In the genomic region with DNA sequence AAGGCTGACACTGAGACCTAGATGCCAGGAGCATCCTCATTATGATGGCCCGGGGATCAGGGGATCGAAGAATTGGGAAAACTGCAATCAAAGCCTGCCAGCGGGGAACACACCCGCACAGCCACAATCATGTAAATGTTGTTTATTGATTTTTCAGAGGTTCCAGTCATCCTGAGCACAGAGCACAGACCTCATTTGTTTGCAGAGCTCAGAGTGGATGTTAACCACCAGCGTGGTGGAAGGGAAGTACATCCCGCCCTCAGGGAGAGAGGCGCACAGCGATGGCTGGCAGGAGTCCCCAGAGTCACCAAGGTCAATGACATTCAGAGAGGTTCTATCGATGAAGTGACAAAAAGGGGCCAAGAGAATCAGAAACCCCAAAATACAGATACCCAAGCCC, we compare ENCODE assay signal across 20 mouse cellular contexts. TPM values are rescaled to one million over a fixed set of nuclear protein-coding genes. Genes with fewer than 3 reads are reported as not detected.
A peak's percentile ranks its signal among the peaks of the same experiment; 100 is the strongest.
DNase-seq lines count a peak whose midpoint lies in the region; ATAC-seq and TF ChIP-seq lines count a peak whose summit lies in the region.
"Had no signal": no experiment of that assay in that cellular context is flagged by ENCODE, and none has a peak within 500 bp of the region (broad histone marks: within the 10 kb centered on the region; RNA-seq: fewer than 3 reads in every experiment).

No protein-coding gene starts in this region.

- no peaks in the 10 kb centered on the region for H3K36me3 ChIP-seq in liver, embryonic 13.5 days
- no peaks in the 10 kb centered on the region for H3K36me3 ChIP-seq in liver, embryonic 11.5 days (ENCODE audit: control insufficient read depth, insufficient read depth, low read length)
- no peaks in the 10 kb centered on the region for H3K36me3 ChIP-seq in liver, embryonic 16.5 days (ENCODE audit: control insufficient read depth, insufficient read depth)
- no peaks in the 10 kb centered on the region for H3K36me3 ChIP-seq in liver, postnatal 0 days (replicated peaks; ENCODE audit: insufficient read depth, low read length)
- no peaks in the 10 kb centered on the region for H3K36me3 ChIP-seq in liver, embryonic 12.5 days
- H3K36me3 ChIP-seq: G1E had no signal

- H3K27ac ChIP-seq in liver, embryonic 13.5 days: no peak overlapping the region
- no peak overlapping the region for H3K27ac ChIP-seq in liver, embryonic 11.5 days (ENCODE audit: low read depth, low read length)
- H3K27ac ChIP-seq in liver, embryonic 16.5 days (ENCODE audit: low read length): no peak overlapping the region
- H3K27ac ChIP-seq in liver, postnatal 0 days (ENCODE audit: low read depth): no peak overlapping the region
- no peak overlapping the region for H3K27ac ChIP-seq in liver, embryonic 12.5 days

- TF ChIP-seq CTCF in liver, postnatal 0 days (IDR thresholded peaks at IDR 0.05; ENCODE audit: low read depth): no peak

- no peak overlapping the region for H3K4me2 ChIP-seq in liver, embryonic 13.5 days
- no peak overlapping the region for H3K4me2 ChIP-seq in liver, embryonic 11.5 days
- H3K4me2 ChIP-seq in liver, embryonic 16.5 days (ENCODE audit: low read depth, low read length): no peak overlapping the region
- H3K4me2 ChIP-seq in liver, postnatal 0 days (ENCODE audit: low read depth, low read length): no peak overlapping the region
- no peak overlapping the region for H3K4me2 ChIP-seq in liver, embryonic 12.5 days

- H3K9me3 ChIP-seq in liver, embryonic 13.5 days (replicated peaks): no peaks in the 10 kb centered on the region
- H3K9me3 ChIP-seq in liver, embryonic 11.5 days (ENCODE audit: control insufficient read depth, low read length): no peaks in the 10 kb centered on the region
- no peaks in the 10 kb centered on the region for H3K9me3 ChIP-seq in liver, embryonic 16.5 days (replicated peaks; ENCODE audit: control insufficient read depth, low read length)
- H3K9me3 ChIP-seq in liver, postnatal 0 days (ENCODE audit: low read length): no peaks in the 10 kb centered on the region
- H3K9me3 ChIP-seq in liver, embryonic 12.5 days (replicated peaks): no peaks in the 10 kb centered on the region

- ATAC-seq in liver, embryonic 13.5 days (ENCODE audit: low read depth): peak; percentile 41; the same call in 1 of the 2 replicates
- ATAC-seq in liver, embryonic 11.5 days (replicated peaks; ENCODE audit: low FRiP score): no peak
- ATAC-seq in liver, embryonic 16.5 days (ENCODE audit: low read depth): peak; percentile 77
- ATAC-seq in liver, postnatal 0 days: peak; percentile 89
- no peak for ATAC-seq in liver, embryonic 12.5 days
- ATAC-seq: activated CD4-positive, CD25-positive, alpha-beta regulatory T cell, adult 4 months; CD4-positive, CD25-positive, alpha-beta regulatory T cell, adult 4 months; Patski had no signal

- DNase-seq in liver, embryonic 13.5 days: no peak
- no peak for DNase-seq in liver, embryonic 11.5 days (ENCODE audit: low spot score)
- no peak for DNase-seq in liver
- peak; percentile 34 for DNase-seq in liver, postnatal 0 days
- DNase-seq: adrenal gland, adult 2 months; adrenal gland, adult 8-10 months; adrenal gland, postnatal 10 days; adrenal gland, postnatal 14 days; adrenal gland, postnatal 25 days; adrenal gland, postnatal 36 days; B cell, adult 2 months; cerebellum, adult 11 months; cerebellum, adult 11-12 months; cerebellum, adult 18-20 months had no signal

- no peak overlapping the region for H3K9ac ChIP-seq in liver, embryonic 13.5 days
- H3K9ac ChIP-seq in liver, embryonic 11.5 days (ENCODE audit: low read depth, low read length): no peak overlapping the region
- H3K9ac ChIP-seq in liver, embryonic 16.5 days (ENCODE audit: low read depth, low read length): no peak overlapping the region
- no peak overlapping the region for H3K9ac ChIP-seq in liver, postnatal 0 days (replicated peaks)
- H3K9ac ChIP-seq in liver, embryonic 12.5 days: no peak overlapping the region

- no peak for TF ChIP-seq EP300 in liver, postnatal 0 days (IDR thresholded peaks at IDR 0.05; ENCODE audit: low read depth)

- peaks cover 7% of the 10 kb centered on the region; the same call in 1 of the 2 replicates for H3K4me1 ChIP-seq in liver, embryonic 13.5 days (replicated peaks)
- no peaks in the 10 kb centered on the region for H3K4me1 ChIP-seq in liver, embryonic 11.5 days (replicated peaks; ENCODE audit: control insufficient read depth, insufficient read depth, low read length)
- H3K4me1 ChIP-seq in liver, embryonic 16.5 days (ENCODE audit: control insufficient read depth, low read depth, low read length): no peaks in the 10 kb centered on the region
- no peaks in the 10 kb centered on the region for H3K4me1 ChIP-seq in liver, postnatal 0 days (ENCODE audit: insufficient read depth)
- 0 out of 2 replicates have a peak, but pooled peaks cover 11% of the 10 kb centered on the region for H3K4me1 ChIP-seq in liver, embryonic 12.5 days

- H3K4me3 ChIP-seq in liver, embryonic 13.5 days (replicated peaks): no peak overlapping the region
- H3K4me3 ChIP-seq in liver, embryonic 11.5 days (ENCODE audit: low read depth, low read length): no peak overlapping the region
- H3K4me3 ChIP-seq in liver, embryonic 16.5 days (ENCODE audit: low read depth, low read length): no peak overlapping the region
- H3K4me3 ChIP-seq in liver, postnatal 0 days (ENCODE audit: low read depth, low read length): no peak overlapping the region
- H3K4me3 ChIP-seq in liver, embryonic 12.5 days: no peak overlapping the region

- peaks cover 23% of the 10 kb centered on the region for H3K27me3 ChIP-seq in liver, embryonic 13.5 days
- H3K27me3 ChIP-seq in liver, embryonic 11.5 days (replicated peaks; ENCODE audit: control insufficient read depth, insufficient read depth, low read length): peaks cover 15% of the 10 kb centered on the region
- H3K27me3 ChIP-seq in liver, embryonic 16.5 days (ENCODE audit: control insufficient read depth, insufficient read depth, low read depth, low read length): peaks cover 3% of the 10 kb centered on the region; the same call in 1 of the 2 replicates
- H3K27me3 ChIP-seq in liver, postnatal 0 days (ENCODE audit: insufficient read depth, low read length): 0 out of 2 replicates have a peak, but pooled peaks cover 3% of the 10 kb centered on the region
- H3K27me3 ChIP-seq in liver, embryonic 12.5 days (replicated peaks): peaks cover 24% of the 10 kb centered on the region

- WGBS in liver, embryonic 13.5 days (ENCODE audit: insufficient replicate concordance): 72% methylated on average over 9 of the region's 9 CpGs
- 70% methylated on average over 9 of the region's 9 CpGs for WGBS in liver, embryonic 11.5 days
- 59% methylated on average over 9 of the region's 9 CpGs for WGBS in liver, embryonic 16.5 days (ENCODE audit: insufficient replicate concordance)
- WGBS in liver, postnatal 0 days (ENCODE audit: insufficient replicate concordance): 62% methylated on average over 9 of the region's 9 CpGs
- 63% methylated on average over 9 of the region's 9 CpGs for WGBS in liver, embryonic 12.5 days (ENCODE audit: insufficient replicate concordance)

RNA-seq across cellular contexts. Expression of a gene that starts 9.5 kb away (rescaled TPM):
- 0.21 and 0.28 TPM in 2 replicates for polyA plus RNA-seq in liver, embryonic 13.5 days (2015; fragmentation: Nextera tagmentation; extraction: Ambion mirVana)
- 0.16 and 0.25 TPM in 2 replicates for polyA plus RNA-seq in liver, embryonic 11.5 days (2014; fragmentation: Nextera tagmentation; extraction: Ambion mirVana)
- 0.09 and 0.12 TPM in 2 replicates for polyA plus RNA-seq in liver, embryonic 16.5 days (2015; fragmentation: Nextera tagmentation; extraction: Ambion mirVana)
- polyA plus RNA-seq in liver, postnatal 0 days (2015; fragmentation: Nextera tagmentation; extraction: Ambion mirVana): 0.05 and 0.11 TPM in 2 replicates
- 0.13 and 0.19 TPM in 2 replicates for polyA plus RNA-seq in liver, embryonic 12.5 days (2016; fragmentation: Nextera tagmentation; extraction: Ambion mirVana)
- polyA plus RNA-seq: CD4-positive, CD25-positive, alpha-beta regulatory T cell, adult 4 months; G1E had no signal

RNA-seq across cellular contexts. Expression of a gene that starts 14.0 kb away (rescaled TPM):
- polyA plus RNA-seq in liver, embryonic 13.5 days (2015; fragmentation: Nextera tagmentation; extraction: Ambion mirVana): 27.7 and 30.3 TPM in 2 replicates
- 74.9 and 78.5 TPM in 2 replicates for polyA plus RNA-seq in liver, embryonic 11.5 days (2014; fragmentation: Nextera tagmentation; extraction: Ambion mirVana)
- polyA plus RNA-seq in liver, embryonic 16.5 days (2015; fragmentation: Nextera tagmentation; extraction: Ambion mirVana): 16.2 and 16.5 TPM in 2 replicates
- polyA plus RNA-seq in liver, postnatal 0 days (2015; fragmentation: Nextera tagmentation; extraction: Ambion mirVana): 7.0 and 7.4 TPM in 2 replicates
- polyA plus RNA-seq in liver, embryonic 12.5 days (2016; fragmentation: Nextera tagmentation; extraction: Ambion mirVana): 43.2 and 44.2 TPM in 2 replicates
- polyA plus RNA-seq: G1E had no signal

Comparison
In these comparisons a context has a peak if more than half of its experiments do, and no peak if none do; other contexts are left out.
1. ATAC-seq: peak in liver, embryonic 13.5 days (single experiment), liver, embryonic 16.5 days (single experiment) and liver, postnatal 0 days (single experiment); none in liver, embryonic 11.5 days (single experiment) and liver, embryonic 12.5 days (single experiment).